Mouse (Mus musculus): Measurements from ENCODE around the gene Kdm8.

Kdm8 gene

GRCm38 (mm10) chr7:125453671-125454070 is 9.2 kb downstream of the Kdm8 start:
- DNase-seq (ENCODE audit: low spot score in 2 of 2) = no peak

GRCm38 (mm10) chr7:125462200-125462599 is 17.7 kb downstream of the Kdm8 start:
- DNase-seq (ENCODE audit: low spot score in 2 of 2) = no peak

DNA sequence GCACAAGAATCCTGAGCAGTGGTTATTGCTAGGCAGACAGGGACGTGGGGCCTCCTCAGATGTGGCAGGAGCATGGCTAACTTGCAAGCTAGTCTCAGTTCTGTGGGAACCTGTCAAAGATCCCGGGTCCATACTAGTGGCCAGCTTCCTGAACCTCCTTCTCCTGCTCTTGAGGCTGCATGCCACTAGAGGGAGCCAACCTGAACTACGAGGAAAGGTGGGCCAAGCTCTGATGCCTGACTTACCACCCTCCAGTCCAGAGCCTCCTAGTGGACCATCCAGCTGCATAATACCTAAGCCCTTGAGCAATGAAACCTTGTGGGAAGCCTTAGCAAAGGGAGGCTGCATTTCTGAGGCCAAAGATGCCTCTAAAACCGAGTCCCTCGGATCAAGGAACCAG is 25.5 kb downstream of the Kdm8 start:
- DNase-seq (ENCODE audit: low spot score in 2 of 2) = peak; percentile 41 to 45

DNA sequence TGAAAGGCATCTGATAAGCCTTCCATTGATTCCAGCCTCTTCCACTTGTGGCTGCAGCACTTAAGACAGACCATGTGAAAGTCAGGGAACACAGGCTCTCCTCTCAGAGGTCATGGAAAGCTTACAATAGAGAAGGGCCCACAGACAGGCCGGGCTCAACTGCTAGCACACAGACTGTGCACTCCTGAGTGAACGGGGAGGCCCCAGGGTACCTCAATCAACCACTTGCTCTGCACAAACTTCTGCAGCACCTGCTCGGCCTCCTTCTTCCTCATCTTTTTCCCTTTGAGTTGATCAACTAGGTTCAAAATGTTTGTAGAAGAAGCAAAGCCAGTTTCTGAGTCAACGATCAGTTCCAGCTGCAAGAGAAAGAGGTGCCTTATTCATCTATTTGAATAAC is 26.4 kb downstream of the Kdm8 start:
- no peak for DNase-seq (ENCODE audit: low spot score in 2 of 2)

- DNase-seq (ENCODE audit: low spot score in 2 of 2) = peak; percentile 64 to 68
Observed at GRCm38 (mm10) chr7:125471991-125472741, 27.7 kb downstream of the Kdm8 start.

- no peak for DNase-seq (ENCODE audit: low spot score in 2 of 2)
Observed at GRCm38 (mm10) chr7:125474535-125474934, 30.1 kb downstream of the Kdm8 start.

GRCm38 (mm10) chr7:125475601-125476251 is 31.2 kb downstream of the Kdm8 start:
- no peak for DNase-seq (ENCODE audit: low spot score in 2 of 2)

DNA sequence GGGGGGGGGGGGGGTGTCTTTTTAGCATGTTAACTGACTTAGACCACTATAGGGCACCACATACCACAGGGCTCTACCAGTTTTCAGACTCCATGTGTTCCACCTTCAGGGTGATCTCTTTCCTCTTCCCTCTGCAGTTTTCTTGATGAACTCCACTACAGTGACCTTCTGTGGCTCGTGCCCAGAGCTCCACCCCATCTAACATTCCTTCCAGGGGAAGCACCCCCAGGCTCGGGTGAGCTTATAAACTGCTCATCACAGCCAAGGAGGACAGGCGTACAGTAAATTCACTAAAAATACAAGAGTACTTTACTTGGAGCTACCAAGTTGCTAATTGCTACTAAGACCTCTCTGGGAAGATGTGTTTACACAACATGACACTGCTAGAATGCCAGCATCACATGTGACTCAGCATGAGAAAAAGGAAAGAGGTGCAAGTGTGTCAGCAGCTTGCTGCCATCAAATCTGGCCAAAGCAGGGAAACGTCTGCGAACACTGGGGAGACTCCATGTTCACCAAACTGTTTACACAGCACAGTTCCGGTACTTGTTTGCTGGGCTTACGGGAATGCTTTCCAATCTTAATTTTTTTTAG is 34.0 kb downstream of the Kdm8 start:
- no peak for DNase-seq (ENCODE audit: low spot score in 2 of 2)

- DNase-seq (ENCODE audit: low spot score in 2 of 2) = no peak
Observed at GRCm38 (mm10) chr7:125480518-125480917, 36.0 kb downstream of the Kdm8 start.

DNA sequence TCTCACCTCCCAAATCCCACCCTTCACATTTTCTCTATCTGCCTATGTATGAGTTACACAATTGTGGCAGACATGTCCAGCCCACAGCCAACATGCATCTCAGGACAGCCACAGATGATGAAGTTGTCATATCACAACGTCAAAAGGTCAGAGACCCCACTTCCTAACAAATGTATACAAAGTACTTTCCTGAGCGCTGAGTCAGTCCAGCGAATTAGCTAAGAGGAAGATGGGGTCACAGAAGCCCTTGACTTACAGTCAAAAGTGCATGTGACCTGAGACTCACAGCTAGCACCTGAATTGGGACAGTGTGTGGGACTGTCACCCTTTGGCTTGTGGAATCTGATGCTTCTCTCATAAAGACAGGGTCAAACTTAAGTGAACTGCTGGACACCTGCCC is 37.9 kb downstream of the Kdm8 start:
- DNase-seq (ENCODE audit: low spot score in 2 of 2) = no peak

DNA sequence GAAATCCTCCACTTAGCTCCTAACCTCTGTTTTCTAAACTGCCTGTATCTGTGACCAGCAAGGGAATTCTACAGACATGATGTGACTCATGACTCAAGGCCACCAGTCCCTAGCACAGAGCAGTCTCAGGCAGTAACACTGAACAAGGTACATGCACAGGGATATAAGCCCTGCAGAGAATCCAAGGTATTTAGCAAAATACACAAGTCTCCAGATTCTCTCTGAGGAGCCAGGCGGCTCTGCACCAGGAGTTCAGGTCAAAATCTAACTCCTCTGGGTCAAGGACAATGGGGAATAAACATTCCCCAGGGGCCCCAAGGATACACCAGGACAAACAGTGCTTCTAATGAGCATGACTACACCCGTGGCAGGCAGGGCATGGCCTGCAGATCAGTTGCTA is 38.4 kb downstream of the Kdm8 start:
- DNase-seq (ENCODE audit: low spot score in 2 of 2) = no peak

DNA sequence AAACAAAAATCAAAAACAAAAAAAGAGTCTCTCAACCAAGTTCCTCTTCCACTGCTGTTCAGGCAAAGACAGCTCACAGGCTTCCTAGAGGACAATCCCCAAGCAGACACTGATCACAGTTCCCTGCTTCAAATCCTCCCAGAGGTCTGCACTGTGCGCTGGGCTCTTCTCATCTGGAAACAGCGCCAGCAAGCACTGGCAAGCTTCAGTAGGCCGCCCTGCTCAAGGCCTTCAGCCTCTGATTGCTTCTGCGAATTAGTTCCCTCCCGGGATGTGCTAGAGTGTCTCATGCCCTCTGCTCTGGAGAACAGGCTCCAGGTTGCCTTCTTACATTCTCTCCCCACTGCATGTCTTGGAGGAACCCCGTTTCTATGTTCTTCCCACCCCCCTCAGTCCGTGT is 40.3 kb downstream of the Kdm8 start:
- DNase-seq (ENCODE audit: low spot score in 2 of 2) = no peak

- DNase-seq (ENCODE audit: low spot score in 2 of 2) = no peak
Observed at GRCm38 (mm10) chr7:125486121-125486630, 41.7 kb downstream of the Kdm8 start.

DNA sequence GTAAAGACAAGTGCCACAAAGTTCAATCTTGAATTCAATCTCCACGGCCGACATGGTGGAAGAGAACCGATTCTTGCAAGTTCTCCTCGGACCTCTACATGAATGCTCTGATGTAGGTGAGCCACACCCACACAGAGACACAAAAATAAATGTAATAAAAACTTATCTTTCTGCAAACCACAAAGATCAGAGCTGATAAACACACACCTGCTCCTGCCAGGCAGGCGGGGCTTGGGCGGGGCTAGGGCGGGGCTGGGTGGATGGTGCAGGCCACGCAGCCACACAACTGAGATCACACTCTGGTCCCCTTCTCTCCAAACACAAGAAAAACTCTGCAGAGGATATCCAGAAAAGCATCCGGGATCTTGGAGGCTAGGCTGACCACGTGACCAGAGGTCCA is 42.6 kb downstream of the Kdm8 start:
- no peak for DNase-seq (ENCODE audit: low spot score in 2 of 2)

- no peak for DNase-seq (ENCODE audit: low spot score in 2 of 2)
Observed at GRCm38 (mm10) chr7:125488706-125489105, 44.2 kb downstream of the Kdm8 start.

DNA sequence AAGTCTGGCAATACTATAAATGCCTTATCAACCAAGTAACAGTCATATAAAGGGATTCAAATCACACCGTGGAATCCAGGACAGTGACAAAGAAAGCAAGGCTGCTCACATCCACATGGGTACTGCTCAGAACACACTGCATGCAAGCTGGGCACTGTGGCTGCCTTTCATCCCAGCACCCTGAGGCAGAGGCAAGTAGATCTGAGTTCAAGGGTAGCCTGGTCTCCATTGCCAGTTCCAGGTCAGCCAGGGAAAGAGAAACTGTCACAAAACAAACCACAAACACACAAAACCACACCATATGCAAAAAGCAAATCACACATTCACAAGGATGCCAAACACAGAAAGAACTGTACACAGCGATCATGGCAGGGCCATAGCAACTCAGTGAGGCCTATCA is 45.2 kb downstream of the Kdm8 start:
- DNase-seq (ENCODE audit: low spot score in 2 of 2) = no peak

DNA sequence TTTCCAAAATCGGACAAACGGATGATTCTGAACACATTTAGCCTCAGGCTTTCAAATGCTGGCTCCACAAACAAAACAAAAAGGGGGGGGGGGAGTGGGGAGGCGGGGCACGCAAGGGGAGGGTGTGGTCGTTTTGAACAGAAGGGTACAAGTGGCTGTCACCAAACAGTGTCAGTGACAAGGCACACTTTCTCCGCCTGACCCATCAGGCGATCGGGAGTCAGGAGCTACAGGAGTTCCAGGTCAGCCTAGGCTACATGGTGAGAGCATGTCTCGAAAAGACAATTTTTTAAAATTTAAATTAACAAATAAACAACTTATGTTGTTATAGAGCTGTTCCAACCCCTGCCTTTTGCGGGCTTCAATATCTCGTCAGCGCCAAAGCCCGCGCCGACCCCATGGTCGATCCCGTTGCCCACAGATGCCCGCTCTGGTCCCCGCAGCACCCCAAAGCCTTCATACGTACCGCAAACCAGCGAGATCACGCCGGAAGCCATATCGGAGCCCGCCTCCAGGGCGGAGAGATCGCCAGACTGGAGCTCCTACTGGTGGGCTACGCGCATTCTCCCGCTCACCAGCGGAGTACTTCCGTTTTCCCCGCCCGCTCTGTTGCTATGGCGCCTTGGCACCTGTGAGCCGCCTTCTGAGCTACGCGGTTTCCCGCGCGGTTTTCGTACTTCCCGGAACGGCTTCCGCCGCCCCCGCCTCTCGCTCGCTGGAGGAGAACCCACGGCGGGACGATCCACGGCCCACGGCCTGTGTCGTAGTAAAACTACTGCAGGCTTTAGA is 46.7 kb downstream of the Kdm8 start, which contains the start of gene Nsmce1:
Gene Nsmce1 (minus strand): TSS at position 650 of the 789 bp plus-strand sequence.
- peak; percentile 89 to 92 for DNase-seq (ENCODE audit: low spot score in 2 of 2)

DNA sequence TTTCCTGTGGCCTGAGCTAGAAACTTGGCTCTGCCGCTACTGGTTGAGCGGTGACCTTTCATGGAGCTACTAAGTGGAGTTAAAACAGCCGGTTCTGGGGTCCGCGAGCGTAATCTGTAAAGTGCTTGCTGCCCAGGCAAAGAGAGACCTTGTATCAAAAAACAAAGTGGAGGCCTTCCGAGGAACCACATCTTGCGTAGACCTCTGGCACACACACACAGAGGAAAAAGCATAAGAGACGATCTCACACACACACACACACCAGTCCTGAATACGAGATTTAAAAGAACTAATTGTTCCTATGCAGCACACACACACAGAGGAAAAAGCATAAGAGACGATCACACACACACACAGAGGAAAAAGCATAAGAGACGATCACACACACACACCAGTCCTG is 47.3 kb downstream of the Kdm8 start:
- no peak for DNase-seq (ENCODE audit: low spot score in 2 of 2)

DNA sequence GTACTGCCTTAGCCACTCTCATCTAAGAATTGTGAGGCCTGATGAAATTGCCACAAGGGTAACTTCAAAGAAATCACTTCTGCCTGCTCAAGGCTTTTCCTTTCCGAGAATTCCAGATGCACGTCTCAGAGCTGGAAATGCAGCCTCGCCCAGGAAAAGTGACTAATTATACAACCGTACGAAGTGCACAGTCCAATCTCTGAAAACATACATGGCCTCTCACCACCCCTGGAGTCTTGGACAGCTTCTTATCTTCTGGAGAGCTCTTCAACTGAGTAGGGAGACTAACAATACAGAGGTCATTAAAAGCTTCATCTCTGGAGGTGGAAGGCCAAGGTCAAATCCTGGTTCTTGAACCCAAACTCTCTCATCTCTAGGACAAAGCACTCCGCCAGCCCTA is 48.1 kb downstream of the Kdm8 start:
- no peak for DNase-seq (ENCODE audit: low spot score in 2 of 2)

DNA sequence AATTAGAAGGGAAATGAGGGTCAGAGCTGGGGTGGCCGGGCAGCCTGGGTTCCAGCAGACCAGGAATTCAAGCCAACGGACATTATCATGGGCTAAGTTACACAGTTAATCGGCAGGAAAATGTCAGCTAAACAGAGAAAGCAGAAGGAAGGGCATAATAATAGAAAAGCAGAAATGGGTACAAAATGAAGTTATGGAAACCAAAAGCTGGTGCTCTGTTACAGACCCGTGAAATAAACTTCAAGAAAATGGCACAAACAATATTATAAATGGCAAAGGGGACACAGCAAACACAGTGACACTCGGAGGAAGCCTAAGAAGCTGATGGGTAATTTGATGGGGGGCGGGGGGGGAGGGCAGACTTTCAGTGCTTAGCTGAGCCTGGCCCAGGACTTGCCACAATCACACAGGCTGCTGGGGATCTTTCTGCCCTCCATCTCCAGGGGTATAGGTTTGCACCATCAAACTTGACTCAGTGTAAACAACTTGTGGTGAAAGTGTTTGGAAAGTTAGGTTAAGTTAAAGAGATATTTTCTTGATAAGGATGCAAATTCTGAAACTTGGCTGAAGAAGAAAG is 51.5 kb downstream of the Kdm8 start:
- no peak for DNase-seq (ENCODE audit: low spot score in 2 of 2)

Data from frontal cortex, postnatal 25 days (tissue).